Mouse (Mus musculus) embryonic facial prominence, embryonic 10.5 days (tissue): ENCODE measurements around the gene Cep170b. TPM values are rescaled to one million over a fixed set of nuclear protein-coding genes. Genes with fewer than 3 reads are reported as not detected.

Experiments
- DNase-seq: peaks from one replicate; pipeline ENCODE4 v3.0.0-alpha.2; 2017; ENCODE audit warnings: low spot score
- H3K27ac ChIP-seq: fragments of 300-500 bp; sonication (generic); replicated peaks from 2 replicates; pipeline ENCODE4 v1.5.1; 2016; ENCODE audit warnings: mild to moderate bottlenecking
- H3K27me3 ChIP-seq: fragments of 300-500 bp; sonication (generic); replicated peaks from 2 replicates; pipeline ENCODE4 v1.6.1; 2016; ENCODE audit warnings: low read depth, mild to moderate bottlenecking; ENCODE audit not compliant: poor library complexity, severe bottlenecking
- H3K36me3 ChIP-seq: fragments of 300-500 bp; sonication (generic); replicated peaks from 2 replicates; pipeline ENCODE4 v1.6.1; 2016; ENCODE audit warnings: mild to moderate bottlenecking, moderate library complexity
- H3K4me1 ChIP-seq: fragments of 300-500 bp; sonication (generic); 2 replicates; pipeline ENCODE4 v1.6.1; 2016
- H3K4me3 ChIP-seq: fragments of 300-500 bp; sonication (generic); 2 replicates; pipeline ENCODE4 v1.5.1; 2016; ENCODE audit warnings: mild to moderate bottlenecking, moderate library complexity
- H3K9me3 ChIP-seq: fragments of 300-500 bp; sonication (generic); 2 replicates; pipeline ENCODE4 v1.6.1; 2016; ENCODE audit warnings: mild to moderate bottlenecking
- WGBS: fragments of 180-500 bp; shearing (Covaris S2); methylation state at CpG from one replicate; pipeline ENCODE4 v1.1.7; 2016; 5-methylcytosine and 5-hydroxymethylcytosine counted together
- polyA plus RNA-seq: library from polyadenylated mRNA; unstranded; fragments of >200 nt; fragmentation: Nextera tagmentation; extraction: Ambion mirVana; gene quantifications from 2 replicates; pipeline ENCODE4 v1.2.1, GENCODE M21; 2016

Gene Cep170b
- 9.7 and 10.6 TPM in 2 replicates for polyA plus RNA-seq

- no peaks in the 10 kb centered on the region; the same call in 1 of the 2 replicates for H3K36me3 ChIP-seq
- no peak for DNase-seq
- H3K4me1 ChIP-seq, result peaks cover 46% of the 10 kb centered on the region
- peak within 1 kb of the TSS; percentile 78 for H3K27ac ChIP-seq
- peaks cover 62% of the 10 kb centered on the region for H3K27me3 ChIP-seq
- H3K4me3 ChIP-seq, result peak within 1 kb of the TSS; percentile 93
- 72% methylated on average over 6 of the region's 6 CpGs for WGBS
- H3K9me3 ChIP-seq, result no peaks in the 10 kb centered on the region
These were observed at the start of gene Cep170b for GRCm38 (mm10) chr12:112720216-112720615. Cep170b (plus strand) TSS chr12:112720455.

GRCm38 (mm10) chr12:112670718-112671393 is 49.4 kb upstream of the Cep170b start:
- no peaks in the 10 kb centered on the region for H3K27me3 ChIP-seq
- no peaks in the 10 kb centered on the region for H3K9me3 ChIP-seq
- H3K27ac ChIP-seq, result peak overlapping the region; percentile 75
- peak overlapping the region; percentile 100 for H3K4me3 ChIP-seq
- peak; percentile 30 for DNase-seq
- 53% methylated on average over 9 of the region's 9 CpGs for WGBS
- H3K36me3 ChIP-seq, result peaks cover 65% of the 10 kb centered on the region
- peaks cover 72% of the 10 kb centered on the region for H3K4me1 ChIP-seq

- H3K9me3 ChIP-seq, result no peaks in the 10 kb centered on the region
- H3K27me3 ChIP-seq, result peaks cover 8% of the 10 kb centered on the region
- peak; percentile 30 for DNase-seq
- peak overlapping the region; percentile 100 for H3K4me3 ChIP-seq
- WGBS, result 81% methylated on average over 7 of the region's 7 CpGs
- H3K36me3 ChIP-seq, result peaks cover 54% of the 10 kb centered on the region
- H3K27ac ChIP-seq, result peak overlapping the region; percentile 75
- H3K4me1 ChIP-seq, result peaks cover 69% of the 10 kb centered on the region
These were observed 48.4 kb upstream of the Cep170b start for GRCm38 (mm10) chr12:112671891-112672290.

GRCm38 (mm10) chr12:112672744-112673575 is 47.3 kb upstream of the Cep170b start:
- Histone ChIP-seq H3K36me3 (peaks cover 44% of the 10 kb centered on the region), H3K27me3 (peaks cover 18% of the 10 kb centered on the region), H3K27ac (peak overlapping the region; percentile 99), H3K9me3 (no peaks in the 10 kb centered on the region), H3K4me1 (peaks cover 71% of the 10 kb centered on the region), H3K4me3 (peak overlapping the region; percentile 100)
- WGBS, result 8% methylated on average over 21 of the region's 21 CpGs
- peak; percentile 63 for DNase-seq

GRCm38 (mm10) chr12:112673576-112674091 is 46.6 kb upstream of the Cep170b start:
- DNase-seq, result peak; percentile 63
- Histone ChIP-seq H3K36me3 (peaks cover 37% of the 10 kb centered on the region), H3K27ac (peak overlapping the region; percentile 99), H3K27me3 (peaks cover 25% of the 10 kb centered on the region), H3K9me3 (no peaks in the 10 kb centered on the region), H3K4me3 (peak overlapping the region; percentile 100), H3K4me1 (peaks cover 74% of the 10 kb centered on the region)
- WGBS, result 6% methylated on average over 68 of the region's 68 CpGs

- Histone ChIP-seq H3K4me1 (peaks cover 74% of the 10 kb centered on the region), H3K27ac (peak within 1 kb of the TSS; percentile 99), H3K36me3 (peaks cover 30% of the 10 kb centered on the region), H3K9me3 (no peaks in the 10 kb centered on the region), H3K4me3 (peak within 1 kb of the TSS; percentile 100), H3K27me3 (peaks cover 33% of the 10 kb centered on the region)
- 12% methylated on average over 70 of the region's 70 CpGs for WGBS
- peak; percentile 72 for DNase-seq
These were observed 45.9 kb upstream of the Cep170b start, which contains the start of gene Akt1 for GRCm38 (mm10) chr12:112674132-112675011. Akt1 (minus strand) TSS chr12:112674884.

- Histone ChIP-seq H3K4me1 (peaks cover 69% of the 10 kb centered on the region), H3K4me3 (peak overlapping the region; percentile 100), H3K27ac (peak overlapping the region; percentile 99), H3K36me3 (peaks cover 19% of the 10 kb centered on the region), H3K9me3 (no peaks in the 10 kb centered on the region), H3K27me3 (peaks cover 43% of the 10 kb centered on the region)
- 16% methylated on average over 18 of the region's 18 CpGs for WGBS
- DNase-seq, result peak; percentile 88
These were observed 44.8 kb upstream of the Cep170b start for GRCm38 (mm10) chr12:112675245-112676035.

- Histone ChIP-seq H3K9me3 (no peaks in the 10 kb centered on the region), H3K27ac (no peak overlapping the region), H3K36me3 (peaks cover 7% of the 10 kb centered on the region; the same call in 1 of the 2 replicates), H3K4me3 (no peak overlapping the region), H3K4me1 (peaks cover 53% of the 10 kb centered on the region), H3K27me3 (peaks cover 60% of the 10 kb centered on the region)
- WGBS, result 63% methylated on average over 5 of the region's 5 CpGs
- DNase-seq, result no peak
These were observed 43.2 kb upstream of the Cep170b start for GRCm38 (mm10) chr12:112677076-112677475.

GRCm38 (mm10) chr12:112677943-112678554 is 42.2 kb upstream of the Cep170b start:
- peaks cover 43% of the 10 kb centered on the region for H3K4me1 ChIP-seq
- H3K4me3 ChIP-seq, result peak overlapping the region; percentile 74
- H3K9me3 ChIP-seq, result no peaks in the 10 kb centered on the region
- H3K27ac ChIP-seq, result peak overlapping the region; percentile 80
- H3K27me3 ChIP-seq, result peaks cover 69% of the 10 kb centered on the region
- 0 out of 2 replicates have a peak, but pooled peaks cover 4% of the 10 kb centered on the region for H3K36me3 ChIP-seq
- DNase-seq, result no peak
- 18% methylated on average over 19 of the region's 19 CpGs for WGBS

- Histone ChIP-seq H3K4me3 (peak within 1 kb of the TSS; percentile 74), H3K4me1 (peaks cover 40% of the 10 kb centered on the region), H3K9me3 (no peaks in the 10 kb centered on the region), H3K27ac (peak within 1 kb of the TSS; percentile 80), H3K36me3 (0 out of 2 replicates have a peak, but pooled peaks cover 4% of the 10 kb centered on the region), H3K27me3 (peaks cover 75% of the 10 kb centered on the region)
- peak; percentile 84 for DNase-seq
- WGBS, result under 1% methylated on average over 60 of the region's 60 CpGs
These were observed 41.7 kb upstream of the Cep170b start, which contains the start of gene Zbtb42 for GRCm38 (mm10) chr12:112678555-112679026. Zbtb42 (plus strand) TSS chr12:112678828.
